Mouse (Mus musculus): ENCODE measurements at regions not wholly inside any gene's neighbourhood (a gene's known extent, or its start where the extent isn't known, plus 50 kb on each side); places are given as distances from the start of the nearest gene placed in this dataset.

DNA sequence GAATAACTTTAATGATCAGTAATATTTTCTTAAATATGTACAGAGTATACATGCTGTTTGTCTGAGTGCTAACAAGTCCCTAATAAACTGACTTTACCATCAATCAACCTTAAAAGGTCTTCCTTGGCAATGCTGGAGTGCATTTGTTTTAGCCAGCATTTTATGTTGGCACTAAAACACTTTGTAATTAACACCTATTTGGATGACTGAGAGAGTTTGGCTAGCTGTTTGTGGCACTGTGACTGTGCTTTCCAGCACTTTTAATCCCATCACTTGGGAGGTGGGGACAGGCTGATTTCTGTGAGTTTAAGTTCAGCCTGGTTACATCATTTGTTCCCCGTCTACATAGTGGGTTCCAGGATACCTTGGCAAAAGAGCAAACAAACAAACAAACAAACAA is 332.5 kb upstream of the Chl1 start:
- Histone ChIP-seq H3K9ac (ENCODE audit: low read length) (no peak overlapping the region), H3K36me3 (ENCODE audit: control insufficient read depth, insufficient read depth) (no peaks in the 10 kb centered on the region), H3K4me3 (ENCODE audit: low read length) (no peak overlapping the region), H3K27me3 (ENCODE audit: control insufficient read depth, insufficient read depth, low read length) (no peaks in the 10 kb centered on the region), H3K9me3 (replicated peaks; ENCODE audit: control insufficient read depth, low read length) (no peaks in the 10 kb centered on the region), H3K4me2 (ENCODE audit: low read depth, low read length) (no peak overlapping the region), H3K4me1 (ENCODE audit: control insufficient read depth, insufficient read depth, low read length) (no peaks in the 10 kb centered on the region), H3K27ac (ENCODE audit: low read length) (no peak overlapping the region)
- 55% methylated on average over 1 of the region's 1 CpGs for WGBS
- ATAC-seq (replicated peaks; ENCODE audit: extremely low read depth, insufficient read depth, low FRiP score) = no peak

DNA sequence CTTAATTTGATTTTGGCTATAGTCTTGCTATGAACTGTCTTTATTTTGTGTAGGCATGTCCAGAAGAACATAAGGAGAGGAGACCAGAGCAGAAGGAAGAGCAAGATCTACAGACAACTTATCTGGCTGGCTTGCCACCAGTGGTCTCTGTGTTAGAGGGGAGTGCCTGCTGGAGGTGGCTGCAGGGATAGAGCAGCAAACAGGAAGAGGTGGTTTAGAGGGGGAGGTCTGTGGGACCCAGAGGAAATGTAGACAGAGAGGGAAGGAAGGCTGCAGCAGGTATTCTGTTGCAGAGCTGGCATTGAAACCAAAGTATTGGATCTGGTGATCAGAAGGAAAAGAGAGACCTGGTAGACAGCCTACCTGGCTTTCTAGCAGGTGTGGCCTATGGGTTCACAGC is 327.0 kb upstream of the Chl1 start:
- Histone ChIP-seq H3K4me2 (ENCODE audit: low read depth, low read length) (no peak overlapping the region), H3K4me3 (ENCODE audit: low read length) (no peak overlapping the region), H3K4me1 (ENCODE audit: control insufficient read depth, insufficient read depth, low read length) (no peaks in the 10 kb centered on the region), H3K9me3 (replicated peaks; ENCODE audit: control insufficient read depth, low read length) (no peaks in the 10 kb centered on the region), H3K9ac (ENCODE audit: low read length) (no peak overlapping the region), H3K27me3 (ENCODE audit: control insufficient read depth, insufficient read depth, low read length) (no peaks in the 10 kb centered on the region), H3K27ac (ENCODE audit: low read length) (no peak overlapping the region), H3K36me3 (ENCODE audit: control insufficient read depth, insufficient read depth) (no peaks in the 10 kb centered on the region)
- no peak for ATAC-seq (replicated peaks; ENCODE audit: extremely low read depth, insufficient read depth, low FRiP score)

DNA sequence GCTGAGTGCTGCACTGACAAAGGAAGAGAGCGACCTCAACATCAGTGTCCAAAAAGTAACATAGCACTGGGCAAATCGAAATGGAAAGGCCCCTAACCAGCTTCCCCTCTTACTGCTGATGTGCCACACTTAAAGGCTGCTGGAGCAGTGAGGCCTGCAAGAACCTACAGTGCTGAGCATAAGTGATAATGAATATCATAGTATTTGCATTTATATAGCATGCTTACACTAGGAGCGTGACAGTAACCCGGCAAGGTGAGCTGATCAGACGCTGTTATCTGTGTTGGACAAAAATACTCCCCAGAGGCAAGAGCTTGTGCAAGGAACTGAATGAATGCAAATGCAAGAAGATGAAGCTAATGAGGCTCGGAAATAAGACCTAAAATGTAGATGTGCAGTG is 313.5 kb upstream of the Chl1 start:
- ATAC-seq (replicated peaks; ENCODE audit: extremely low read depth, insufficient read depth, low FRiP score) = no peak
- H3K4me3 ChIP-seq (ENCODE audit: low read length) = no peak overlapping the region
- no peak overlapping the region for H3K27ac ChIP-seq (ENCODE audit: low read length)
- no peaks in the 10 kb centered on the region for H3K4me1 ChIP-seq (ENCODE audit: control insufficient read depth, insufficient read depth, low read length)
- H3K36me3 ChIP-seq (ENCODE audit: control insufficient read depth, insufficient read depth) = no peaks in the 10 kb centered on the region
- WGBS = 78% methylated on average over 6 of the region's 6 CpGs
- no peak overlapping the region for H3K9ac ChIP-seq (ENCODE audit: low read length)
- no peak overlapping the region for H3K4me2 ChIP-seq (ENCODE audit: low read depth, low read length)
- no peaks in the 10 kb centered on the region for H3K9me3 ChIP-seq (replicated peaks; ENCODE audit: control insufficient read depth, low read length)
- H3K27me3 ChIP-seq (ENCODE audit: control insufficient read depth, insufficient read depth, low read length) = no peaks in the 10 kb centered on the region

DNA sequence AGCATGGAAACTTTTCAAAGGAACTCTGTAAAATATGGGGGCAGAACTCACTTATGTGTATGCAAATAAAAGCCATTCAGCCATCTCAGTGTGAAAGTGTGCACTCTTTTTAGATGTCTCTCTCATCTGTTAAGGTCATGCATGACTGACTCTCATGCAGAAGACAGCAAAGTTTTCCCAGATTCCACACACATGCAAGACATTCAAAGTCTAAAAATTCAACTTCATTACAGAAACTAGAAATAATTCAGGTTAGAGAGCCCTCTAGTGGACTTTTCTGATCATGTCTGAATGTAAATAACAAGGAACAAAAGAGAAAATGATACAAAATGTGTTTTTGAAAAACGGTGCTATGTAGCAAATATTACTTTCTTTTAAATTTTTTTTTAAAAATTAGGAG is 308.8 kb upstream of the Chl1 start:
- H3K9ac ChIP-seq (ENCODE audit: low read length) = no peak overlapping the region

DNA sequence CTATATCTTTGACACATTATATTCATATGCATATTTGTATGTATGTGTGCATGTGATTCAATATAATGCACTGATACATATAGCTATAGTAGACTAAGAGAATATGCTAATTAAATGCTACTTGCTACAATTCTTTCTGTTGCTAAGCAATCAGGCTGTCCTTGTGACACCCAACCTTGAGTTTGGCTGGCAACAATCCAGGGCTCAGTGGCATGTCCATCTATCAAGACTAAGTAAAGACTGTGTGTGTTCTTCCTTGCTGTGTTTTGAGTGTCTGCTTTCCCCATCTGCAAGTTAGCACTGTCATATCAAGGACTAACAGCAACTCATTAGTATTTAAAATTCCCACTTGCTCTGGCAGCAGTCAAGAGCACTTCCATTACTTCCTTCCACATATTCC is 301.2 kb upstream of the Chl1 start:
- H3K4me2 ChIP-seq (ENCODE audit: low read depth, low read length) = no peak overlapping the region
- ATAC-seq (replicated peaks; ENCODE audit: extremely low read depth, insufficient read depth, low FRiP score) = no peak
- no peaks in the 10 kb centered on the region for H3K27me3 ChIP-seq (ENCODE audit: control insufficient read depth, insufficient read depth, low read length)
- H3K4me1 ChIP-seq (ENCODE audit: control insufficient read depth, insufficient read depth, low read length) = no peaks in the 10 kb centered on the region
- no peaks in the 10 kb centered on the region for H3K9me3 ChIP-seq (replicated peaks; ENCODE audit: control insufficient read depth, low read length)
- H3K9ac ChIP-seq (ENCODE audit: low read length) = no peak overlapping the region
- H3K27ac ChIP-seq (ENCODE audit: low read length) = no peak overlapping the region
- H3K36me3 ChIP-seq (ENCODE audit: control insufficient read depth, insufficient read depth) = no peaks in the 10 kb centered on the region
- H3K4me3 ChIP-seq (ENCODE audit: low read length) = no peak overlapping the region

More for the DNA sequence above, 308.8 kb upstream of the Chl1 start:
- ATAC-seq (replicated peaks; ENCODE audit: extremely low read depth, insufficient read depth, low FRiP score) = no peak
- Histone ChIP-seq H3K4me2 (ENCODE audit: low read depth, low read length) (no peak overlapping the region), H3K27me3 (ENCODE audit: control insufficient read depth, insufficient read depth, low read length) (no peaks in the 10 kb centered on the region), H3K4me1 (ENCODE audit: control insufficient read depth, insufficient read depth, low read length) (no peaks in the 10 kb centered on the region), H3K4me3 (ENCODE audit: low read length) (no peak overlapping the region), H3K27ac (ENCODE audit: low read length) (no peak overlapping the region), H3K9me3 (replicated peaks; ENCODE audit: control insufficient read depth, low read length) (no peaks in the 10 kb centered on the region), H3K36me3 (ENCODE audit: control insufficient read depth, insufficient read depth) (no peaks in the 10 kb centered on the region)
- 14% methylated on average over 1 of the region's 1 CpGs for WGBS

DNA sequence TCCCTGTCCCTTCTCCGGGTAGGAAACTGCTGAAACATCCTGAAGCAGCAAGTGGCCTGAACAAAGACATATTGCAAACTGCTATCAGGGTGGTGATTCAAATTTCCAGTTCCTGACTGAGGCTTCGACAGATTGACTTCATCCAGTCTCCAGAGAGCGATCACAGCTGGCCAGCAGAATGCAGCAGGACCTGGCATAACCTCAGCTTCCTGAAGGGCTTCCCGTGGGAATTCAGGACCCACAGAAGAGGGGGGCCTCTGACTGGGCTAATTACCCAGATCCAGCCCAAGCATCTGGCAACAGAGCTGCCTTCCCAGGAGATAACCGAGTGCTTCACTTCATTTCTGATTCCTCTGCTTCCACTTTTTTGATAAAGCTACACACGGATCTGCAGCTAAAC is 297.2 kb upstream of the Chl1 start:
- peak; percentile 52 for ATAC-seq (replicated peaks; ENCODE audit: extremely low read depth, insufficient read depth, low FRiP score)
- Histone ChIP-seq H3K4me2 (ENCODE audit: low read depth, low read length) (no peak overlapping the region), H3K27me3 (ENCODE audit: control insufficient read depth, insufficient read depth, low read length) (no peaks in the 10 kb centered on the region), H3K27ac (ENCODE audit: low read length) (no peak overlapping the region), H3K9me3 (replicated peaks; ENCODE audit: control insufficient read depth, low read length) (no peaks in the 10 kb centered on the region), H3K4me3 (ENCODE audit: low read length) (no peak overlapping the region), H3K9ac (ENCODE audit: low read length) (no peak overlapping the region), H3K4me1 (ENCODE audit: control insufficient read depth, insufficient read depth, low read length) (no peaks in the 10 kb centered on the region), H3K36me3 (ENCODE audit: control insufficient read depth, insufficient read depth) (no peaks in the 10 kb centered on the region)
- WGBS = 37% methylated on average over 6 of the region's 6 CpGs

DNA sequence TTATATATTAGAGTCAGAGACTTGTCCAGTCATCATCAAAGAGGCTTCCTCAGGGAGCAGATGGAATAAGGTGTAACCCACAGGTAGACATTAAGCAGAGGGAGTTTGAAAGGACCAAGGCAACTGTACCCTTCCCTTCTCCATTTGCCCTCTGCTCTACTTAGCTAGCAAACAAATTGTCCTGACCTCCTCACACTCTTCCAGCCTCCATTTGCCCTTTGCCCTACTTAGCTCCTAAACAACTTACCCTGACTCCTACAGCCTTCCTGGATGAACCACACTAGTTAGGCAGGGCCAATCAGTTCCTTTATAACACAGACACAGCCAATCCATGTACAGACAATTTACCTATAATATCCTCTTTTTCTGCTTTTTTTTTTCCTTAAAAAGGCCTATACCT is 273.5 kb upstream of the Chl1 start:
- Histone ChIP-seq H3K27ac (ENCODE audit: low read length) (no peak overlapping the region), H3K4me2 (ENCODE audit: low read depth, low read length) (no peak overlapping the region), H3K36me3 (ENCODE audit: control insufficient read depth, insufficient read depth) (no peaks in the 10 kb centered on the region), H3K27me3 (ENCODE audit: control insufficient read depth, insufficient read depth, low read length) (no peaks in the 10 kb centered on the region), H3K9me3 (replicated peaks; ENCODE audit: control insufficient read depth, low read length) (no peaks in the 10 kb centered on the region), H3K4me1 (ENCODE audit: control insufficient read depth, insufficient read depth, low read length) (no peaks in the 10 kb centered on the region), H3K4me3 (ENCODE audit: low read length) (no peak overlapping the region), H3K9ac (ENCODE audit: low read length) (no peak overlapping the region)
- no peak for ATAC-seq (replicated peaks; ENCODE audit: extremely low read depth, insufficient read depth, low FRiP score)

DNA sequence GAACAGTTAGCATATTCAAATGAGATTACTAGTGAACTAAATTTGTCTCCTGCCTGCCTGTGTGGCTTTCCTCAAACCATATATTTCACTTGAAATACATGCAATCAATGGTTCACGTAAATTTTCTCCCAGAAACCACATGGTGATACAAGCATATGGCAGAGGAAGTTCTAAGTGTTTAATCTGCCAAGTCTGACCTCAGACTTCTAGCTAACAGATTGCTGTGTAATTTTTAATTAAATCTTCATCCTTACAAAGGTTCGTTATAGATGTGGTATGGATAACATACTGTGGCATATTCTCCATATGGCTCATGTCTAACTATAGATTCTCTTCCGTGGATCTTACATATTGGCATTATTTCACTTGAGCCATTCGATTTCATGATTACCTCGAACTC is 241.4 kb upstream of the Chl1 start:
- Histone ChIP-seq H3K4me1 (ENCODE audit: control insufficient read depth, insufficient read depth, low read length) (no peaks in the 10 kb centered on the region), H3K27me3 (ENCODE audit: control insufficient read depth, insufficient read depth, low read length) (no peaks in the 10 kb centered on the region), H3K36me3 (ENCODE audit: control insufficient read depth, insufficient read depth) (no peaks in the 10 kb centered on the region), H3K4me2 (ENCODE audit: low read depth, low read length) (no peak overlapping the region), H3K9me3 (replicated peaks; ENCODE audit: control insufficient read depth, low read length) (no peaks in the 10 kb centered on the region), H3K4me3 (ENCODE audit: low read length) (no peak overlapping the region), H3K27ac (ENCODE audit: low read length) (no peak overlapping the region), H3K9ac (ENCODE audit: low read length) (no peak overlapping the region)
- WGBS = 75% methylated on average over 5 of the region's 5 CpGs
- no peak for ATAC-seq (replicated peaks; ENCODE audit: extremely low read depth, insufficient read depth, low FRiP score)

DNA sequence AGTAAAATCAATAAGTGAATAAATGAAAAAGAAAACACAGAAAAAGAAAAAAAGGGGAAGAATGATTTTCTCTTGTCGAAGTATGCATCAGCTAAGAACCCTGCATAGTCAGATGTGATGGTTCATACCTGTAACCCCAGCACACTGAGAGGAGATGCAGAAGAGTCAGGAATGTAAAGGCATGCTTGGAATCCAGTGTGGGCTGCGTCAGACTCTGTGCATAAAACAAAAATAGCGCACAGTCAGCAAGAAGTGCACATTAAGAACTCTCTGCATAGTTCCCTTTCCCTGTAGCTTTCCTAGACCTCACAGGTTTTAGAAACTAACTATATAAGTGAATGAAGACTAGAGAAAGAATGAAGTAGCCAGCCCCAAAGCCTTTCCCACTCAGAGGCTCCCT is 238.2 kb upstream of the Chl1 start:
- WGBS = 43% methylated on average over 3 of the region's 3 CpGs
- Histone ChIP-seq H3K9ac (ENCODE audit: low read length) (no peak overlapping the region), H3K27ac (ENCODE audit: low read length) (no peak overlapping the region), H3K4me1 (ENCODE audit: control insufficient read depth, insufficient read depth, low read length) (no peaks in the 10 kb centered on the region), H3K9me3 (replicated peaks; ENCODE audit: control insufficient read depth, low read length) (no peaks in the 10 kb centered on the region), H3K4me3 (ENCODE audit: low read length) (no peak overlapping the region), H3K27me3 (ENCODE audit: control insufficient read depth, insufficient read depth, low read length) (no peaks in the 10 kb centered on the region), H3K36me3 (ENCODE audit: control insufficient read depth, insufficient read depth) (no peaks in the 10 kb centered on the region), H3K4me2 (ENCODE audit: low read depth, low read length) (no peak overlapping the region)
- no peak for ATAC-seq (replicated peaks; ENCODE audit: extremely low read depth, insufficient read depth, low FRiP score)

DNA sequence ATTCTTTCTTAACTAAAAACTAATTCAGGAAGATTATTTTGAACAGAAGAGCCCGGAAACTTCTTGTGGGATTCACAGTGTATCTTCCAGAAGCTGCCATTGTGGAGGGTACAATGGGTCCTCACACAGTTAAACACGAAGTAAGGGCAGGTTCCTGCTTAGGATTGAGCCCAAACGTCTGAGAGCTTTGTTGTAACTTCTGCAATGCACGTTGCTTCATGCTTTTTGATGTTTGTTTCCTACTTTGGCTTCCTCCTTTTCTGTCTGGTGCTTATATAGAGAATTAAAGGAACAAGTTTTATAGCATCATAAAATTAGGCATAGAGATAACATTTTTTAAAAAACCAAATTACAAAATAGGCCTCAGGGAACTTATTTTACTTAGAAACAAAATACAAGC is 235.3 kb upstream of the Chl1 start:
- no peaks in the 10 kb centered on the region for H3K27me3 ChIP-seq (ENCODE audit: control insufficient read depth, insufficient read depth, low read length)
- WGBS = 55% methylated on average over 4 of the region's 4 CpGs
- no peak for ATAC-seq (replicated peaks; ENCODE audit: extremely low read depth, insufficient read depth, low FRiP score)
- no peaks in the 10 kb centered on the region for H3K9me3 ChIP-seq (replicated peaks; ENCODE audit: control insufficient read depth, low read length)
- H3K27ac ChIP-seq (ENCODE audit: low read length) = no peak overlapping the region
- H3K36me3 ChIP-seq (ENCODE audit: control insufficient read depth, insufficient read depth) = no peaks in the 10 kb centered on the region
- H3K4me3 ChIP-seq (ENCODE audit: low read length) = no peak overlapping the region
- H3K9ac ChIP-seq (ENCODE audit: low read length) = no peak overlapping the region
- no peak overlapping the region for H3K4me2 ChIP-seq (ENCODE audit: low read depth, low read length)
- H3K4me1 ChIP-seq (ENCODE audit: control insufficient read depth, insufficient read depth, low read length) = no peaks in the 10 kb centered on the region

All from heart, embryonic 16.5 days (tissue).